Mouse (Mus musculus) small intestine, adult 2 months (tissue): ENCODE data around the gene Pcbd2.

Source experiments
- CTCF ChIP-seq: fragments of 200-500 bp; IDR thresholded peaks from 2 replicates; pipeline ENCODE4 v1.5.1; 2012; ENCODE audit warnings: low read depth, mild to moderate bottlenecking, control low read depth, inconsistent platforms, low read length, moderate library complexity, mixed read lengths; ENCODE audit not compliant: insufficient replicate concordance, insufficient read length; ENCODE audit errors: extremely low read depth
- POLR2A ChIP-seq: fragments of 200-500 bp; IDR thresholded peaks from 2 replicates; pipeline ENCODE4 v1.6.1; 2012; ENCODE audit warnings: low read depth, mild to moderate bottlenecking, control low read depth, inconsistent platforms, low read length, moderate library complexity

DNA sequence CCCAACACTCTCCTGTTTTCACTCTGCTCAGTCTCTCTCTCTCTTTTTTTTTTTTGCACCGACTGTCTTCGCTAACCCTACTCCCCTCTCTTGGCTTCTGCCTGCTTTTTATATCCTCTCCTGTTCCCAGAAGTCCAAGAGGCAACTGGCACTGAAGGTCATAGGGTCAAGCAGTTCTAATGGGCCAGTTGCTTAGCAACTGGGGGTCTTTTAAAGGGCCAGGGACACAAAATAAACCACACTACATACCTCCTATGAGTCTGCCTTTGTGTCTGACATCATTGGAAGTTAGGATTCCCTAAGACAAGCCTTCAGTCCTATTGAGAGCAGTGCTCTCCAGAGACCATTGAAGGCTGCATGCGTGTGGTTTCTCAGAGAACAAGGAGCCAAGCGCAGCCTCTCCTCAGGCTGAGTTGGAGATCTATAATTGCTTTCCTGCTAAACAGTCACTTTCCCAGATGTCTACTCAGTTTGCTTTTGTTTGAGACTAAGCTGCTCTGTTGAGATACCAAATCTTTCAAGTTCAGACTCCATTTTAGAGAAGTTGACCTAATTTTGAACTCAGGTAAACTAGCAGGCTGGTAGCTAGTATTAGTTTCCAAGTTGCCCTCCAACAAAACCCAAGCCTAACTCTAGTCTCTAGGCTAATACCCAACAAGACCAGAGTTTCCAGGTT, 39.1 kb upstream of the Pcbd2 start:
- TF ChIP-seq CTCF (no peak), POLR2A (no peak)
